Mouse (Mus musculus) adrenal gland, adult 8-10 months (tissue): ENCODE results near the gene Cbr1. TPM values are rescaled to one million over a fixed set of nuclear protein-coding genes. Genes with fewer than 3 reads are reported as not detected.
A peak's percentile ranks its signal among the peaks of the same experiment; 100 is the strongest.
"Not testable (repeated sequence)": the region's sequence is repeated elsewhere in the genome, so short reads cannot be mapped to it uniquely, and the experiment has no call there.

ENCODE experiments used
- DNase-seq: peaks from one replicate; pipeline ENCODE4 v3.0.0; 2022
- total RNA-seq, 4 experiments: library from RNA; stranded (reverse); gene quantifications; 2 replicates each; pipeline ENCODE4 v1.2.4; 2022

Gene Cbr1
- total RNA-seq, 4 experiments from 2014 or later = 82.7 to 91.9 (median 88.0) TPM

DNA sequence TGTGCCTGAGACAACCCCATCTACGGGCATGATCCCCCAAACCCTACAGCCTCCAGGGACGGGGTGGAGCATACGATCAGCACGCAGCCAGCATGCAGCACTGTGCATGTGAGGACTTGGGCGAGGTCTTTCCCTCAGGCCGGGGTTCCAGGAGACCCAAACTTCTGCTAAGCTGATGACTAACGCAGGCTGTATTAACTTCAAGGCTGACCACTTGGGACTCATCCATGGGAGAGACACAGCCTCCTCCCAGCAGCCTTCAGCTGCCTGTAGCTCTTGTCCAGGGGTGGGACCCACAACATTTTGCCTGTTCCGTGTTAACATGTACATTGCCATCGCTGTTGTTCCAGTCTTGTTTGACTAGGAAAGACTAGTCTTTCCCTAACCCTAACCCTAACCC lies 8.1 kb upstream of the Cbr1 start:
- peak; percentile 37 for DNase-seq

DNA sequence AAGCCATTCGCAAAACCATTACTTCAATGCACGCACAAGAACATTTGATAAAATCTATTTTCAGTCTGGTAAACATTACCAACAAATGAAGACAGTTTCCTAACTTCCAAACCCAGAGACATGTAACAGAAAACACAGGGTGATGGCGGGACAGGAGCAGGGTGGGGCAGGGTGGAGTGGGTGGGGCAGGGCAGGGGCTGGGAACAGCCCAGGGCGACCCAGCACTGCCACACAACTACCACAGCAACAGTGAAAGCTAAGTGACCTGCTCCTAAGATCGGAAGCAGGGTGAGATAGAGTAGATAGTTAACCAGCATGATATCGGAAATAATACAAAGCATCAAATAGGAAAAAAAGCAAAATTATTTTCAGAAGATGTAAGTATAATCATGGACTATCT lies 6.2 kb upstream of the Cbr1 start:
- DNase-seq = no peak

DNA sequence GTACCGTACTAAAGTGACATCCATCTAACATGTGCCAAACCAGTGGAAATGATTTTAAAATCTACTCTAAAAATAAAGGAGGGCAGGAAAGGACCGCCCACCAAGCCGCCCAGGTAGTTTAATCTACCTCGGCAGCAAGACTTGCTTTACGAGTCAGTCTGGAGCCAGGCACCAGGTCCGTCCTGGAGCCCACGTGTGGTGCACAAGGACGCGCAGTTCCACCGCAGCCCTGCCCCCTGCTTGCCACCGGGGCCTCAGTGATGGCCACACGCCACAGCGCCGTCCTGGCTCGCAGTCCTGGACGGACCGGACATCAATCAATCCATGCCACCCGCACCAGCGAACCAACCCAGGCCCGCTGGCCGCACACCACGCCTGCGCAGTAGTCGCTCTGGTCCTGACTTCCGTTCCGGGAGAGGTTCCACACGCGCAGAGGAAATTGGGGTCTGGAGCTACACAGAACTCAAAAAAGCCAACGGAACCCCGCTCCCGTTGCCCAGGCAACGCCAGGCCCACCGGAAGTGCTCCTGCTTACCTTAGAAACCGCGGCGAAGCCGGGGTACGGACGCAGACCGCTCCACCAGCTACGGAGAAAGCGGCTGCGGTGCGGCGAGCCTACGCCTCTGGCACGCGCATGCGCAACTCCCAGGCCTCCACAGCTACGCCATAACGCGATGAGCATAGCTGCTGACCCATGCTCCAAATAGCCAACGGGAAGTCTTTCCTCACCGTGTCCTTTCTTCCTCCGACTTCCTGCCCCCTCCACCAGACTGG lies 2.0 kb upstream of the Cbr1 start, which contains the start of gene Setd4:
TSS of gene Setd4 (minus strand) at position 625 of the 774 bp plus-strand sequence.
- DNase-seq = peak; percentile 94

DNA sequence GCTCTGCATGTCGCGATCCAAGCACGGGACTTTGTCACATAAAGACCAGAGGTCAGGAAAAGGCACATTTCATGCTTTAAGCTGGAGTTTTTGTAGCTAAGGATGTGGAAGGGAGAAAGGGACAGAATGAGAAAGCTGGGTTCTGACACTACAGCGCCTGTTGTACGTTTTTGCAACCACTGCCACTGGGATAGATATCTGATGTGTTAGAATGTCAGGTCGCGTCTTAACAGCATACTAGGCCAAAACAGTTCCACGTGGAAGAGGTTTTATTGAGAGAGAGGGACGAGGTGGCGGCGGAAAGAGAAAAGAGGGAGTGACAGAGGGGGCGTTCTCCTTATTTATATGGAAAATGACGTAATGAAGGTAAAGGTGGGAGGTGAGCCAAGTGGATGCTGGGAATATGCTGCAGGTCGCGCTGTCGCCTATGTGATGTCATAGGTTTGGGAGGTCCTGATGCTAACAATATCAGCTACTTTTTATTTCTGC lies 1.1 kb upstream of the Cbr1 start:
- DNase-seq = no peak

DNA sequence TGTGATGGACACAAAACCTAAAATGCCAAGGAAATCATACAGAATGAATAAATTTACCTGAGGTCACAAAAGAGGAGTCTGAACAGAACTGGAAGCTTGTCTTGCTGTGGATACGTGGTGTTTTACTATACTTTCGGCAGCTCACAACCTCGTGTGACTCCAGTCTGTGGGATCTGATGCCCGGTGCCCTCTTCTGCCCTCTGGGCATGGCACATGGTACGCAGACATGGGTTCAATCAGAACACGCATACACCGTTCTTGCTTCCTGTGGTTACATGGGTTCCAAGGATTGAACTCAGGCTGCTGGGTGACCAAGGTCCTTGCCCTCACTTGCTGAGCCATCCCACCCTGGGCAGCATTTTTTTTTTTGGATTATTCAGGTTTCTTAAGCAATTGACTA lies 493 bp downstream of the Cbr1 start:
- no peak for DNase-seq

DNA sequence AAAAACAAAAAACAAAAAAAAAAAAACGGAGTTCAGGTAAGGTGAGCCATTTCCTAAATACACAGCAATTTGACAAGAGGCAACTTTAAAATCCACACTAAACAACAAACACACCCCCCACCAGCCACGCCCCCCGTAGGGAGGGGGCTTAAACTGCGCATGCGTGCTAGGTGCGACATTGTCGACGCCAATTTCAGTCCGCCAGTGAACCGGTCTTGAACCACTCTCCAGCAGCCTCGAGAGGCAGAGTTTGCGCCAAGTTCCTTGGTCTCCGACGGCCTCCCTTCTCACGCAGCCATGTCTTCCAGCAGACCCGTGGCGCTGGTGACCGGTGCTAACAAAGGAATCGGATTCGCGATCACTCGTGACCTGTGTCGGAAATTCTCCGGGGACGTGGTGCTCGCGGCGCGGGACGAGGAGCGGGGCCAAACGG lies 2.0 kb downstream of the Cbr1 start:
- DNase-seq = peak; percentile 84

DNA sequence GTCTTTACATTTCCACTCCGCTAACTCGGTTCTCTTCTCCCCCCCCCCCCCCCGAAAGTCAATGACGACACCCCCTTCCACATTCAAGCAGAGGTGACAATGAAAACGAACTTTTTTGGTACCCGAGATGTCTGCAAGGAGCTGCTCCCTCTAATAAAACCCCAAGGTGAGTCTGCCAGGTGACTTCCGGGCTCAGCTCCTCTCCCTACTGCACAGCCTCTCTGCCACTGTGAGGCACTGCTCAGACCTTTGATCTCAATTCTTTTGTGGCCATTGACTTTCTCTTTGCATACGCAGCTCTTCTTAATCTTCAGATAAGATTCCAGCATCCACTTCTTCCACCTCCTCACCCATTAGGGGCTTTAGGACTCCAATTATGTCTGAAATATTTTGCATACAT lies 3.1 kb downstream of the Cbr1 start:
- no peak for DNase-seq

DNA sequence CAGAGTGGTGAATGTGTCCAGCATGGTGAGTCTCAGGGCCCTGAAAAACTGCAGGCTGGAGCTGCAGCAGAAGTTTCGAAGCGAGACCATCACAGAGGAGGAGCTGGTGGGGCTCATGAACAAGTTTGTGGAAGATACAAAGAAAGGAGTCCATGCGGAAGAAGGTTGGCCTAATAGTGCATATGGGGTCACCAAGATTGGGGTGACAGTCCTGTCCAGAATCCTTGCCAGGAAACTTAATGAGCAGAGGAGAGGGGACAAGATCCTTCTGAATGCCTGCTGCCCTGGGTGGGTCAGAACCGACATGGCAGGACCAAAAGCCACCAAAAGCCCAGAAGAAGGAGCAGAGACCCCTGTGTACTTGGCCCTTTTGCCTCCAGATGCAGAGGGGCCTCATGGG lies 4.1 kb downstream of the Cbr1 start:
- no peak for DNase-seq

DNA sequence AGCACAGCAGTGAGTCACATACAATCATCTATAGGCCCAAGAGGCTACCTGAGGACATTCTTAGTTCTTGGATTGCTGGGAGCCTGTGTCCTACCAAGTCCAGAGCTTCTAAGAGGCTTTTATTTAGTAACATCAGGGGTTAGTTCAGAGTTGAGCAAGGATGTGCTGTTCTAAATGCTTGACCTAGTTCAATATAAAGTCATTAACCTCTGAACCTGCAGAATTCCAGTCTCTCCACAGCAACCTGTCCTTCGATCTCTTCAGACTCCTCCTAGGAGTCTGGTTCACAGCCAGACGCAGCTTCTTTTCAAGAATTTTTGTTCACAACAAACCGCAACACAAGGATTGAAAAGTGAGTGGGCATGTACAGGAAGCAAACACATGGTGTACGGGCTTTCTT lies 5.3 kb downstream of the Cbr1 start:
- no peak for DNase-seq

DNA sequence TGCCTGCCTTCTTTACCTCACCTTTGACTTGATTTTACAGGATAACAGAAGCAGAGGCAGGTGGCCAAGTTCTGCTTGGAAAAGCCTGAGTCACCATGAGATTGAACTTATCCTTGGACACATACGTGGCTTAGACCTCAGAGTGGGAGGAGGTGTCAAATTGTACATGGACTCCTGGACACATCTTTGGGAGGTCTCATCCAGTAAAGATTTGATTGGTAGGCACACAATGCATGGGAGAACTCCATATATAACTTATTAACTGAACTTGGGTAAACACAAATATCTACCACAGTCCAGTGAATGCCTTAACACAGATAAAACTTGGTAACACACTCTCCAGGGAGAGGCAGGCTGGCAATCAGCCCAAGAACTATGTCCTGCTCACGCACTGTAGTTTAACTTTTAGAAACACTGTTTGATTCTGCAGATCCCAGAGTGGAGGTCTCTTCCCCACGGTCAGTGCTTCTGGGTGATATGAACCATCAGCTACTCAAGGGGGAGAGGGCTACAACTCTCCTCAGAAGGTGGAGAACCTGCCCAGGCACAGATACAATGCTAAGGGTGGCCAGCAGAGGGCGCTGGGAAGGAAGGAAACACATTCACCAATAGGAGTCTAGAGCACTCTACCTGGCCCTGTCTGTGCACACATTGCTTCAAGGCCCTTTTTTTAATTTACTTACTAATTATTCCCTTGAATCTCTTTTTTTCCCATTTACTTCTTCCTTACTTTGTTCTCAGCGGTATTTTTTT lies 9.6 kb downstream of the Cbr1 start:
- peak; percentile 35 for DNase-seq

DNA sequence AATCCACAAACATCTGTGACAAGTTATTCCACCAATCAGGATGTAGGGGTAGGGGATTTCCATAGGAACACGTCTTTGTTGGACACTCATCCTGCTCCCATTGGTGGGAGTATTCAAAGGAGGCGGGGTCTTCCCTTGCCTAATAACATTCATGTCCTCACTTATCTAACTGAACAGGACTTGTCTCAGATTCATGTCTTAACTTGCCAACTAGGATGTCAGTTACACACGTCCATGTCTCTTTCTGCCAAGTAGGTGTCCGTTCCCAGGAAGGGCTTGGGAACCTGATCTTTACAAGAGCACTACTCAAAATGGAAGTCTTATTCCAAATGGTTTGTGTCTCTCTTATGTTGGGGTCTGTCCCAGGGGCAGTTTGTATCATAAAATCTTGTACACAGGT lies 18.1 kb downstream of the Cbr1 start:
- DNase-seq = not testable (repeated sequence)

DNA sequence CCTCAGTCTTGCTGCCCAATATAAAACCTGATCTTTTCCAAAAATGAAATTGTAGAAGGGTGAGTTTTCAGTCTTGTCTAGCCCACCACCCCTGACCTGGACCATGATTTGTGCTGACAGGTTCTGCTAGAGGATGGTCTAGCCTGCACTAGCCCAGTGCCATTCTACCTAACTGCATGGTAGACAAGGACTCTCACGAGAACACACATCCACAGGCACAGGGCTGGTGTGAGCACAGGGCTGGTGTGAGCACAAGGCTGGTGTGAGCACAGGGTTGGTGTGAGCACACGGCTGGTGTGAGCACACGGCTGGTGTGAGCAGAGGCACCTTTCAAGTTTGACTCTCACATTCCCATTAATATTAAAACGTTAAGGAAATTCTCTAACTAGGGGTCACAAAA lies 19.0 kb downstream of the Cbr1 start:
- no peak for DNase-seq

DNA sequence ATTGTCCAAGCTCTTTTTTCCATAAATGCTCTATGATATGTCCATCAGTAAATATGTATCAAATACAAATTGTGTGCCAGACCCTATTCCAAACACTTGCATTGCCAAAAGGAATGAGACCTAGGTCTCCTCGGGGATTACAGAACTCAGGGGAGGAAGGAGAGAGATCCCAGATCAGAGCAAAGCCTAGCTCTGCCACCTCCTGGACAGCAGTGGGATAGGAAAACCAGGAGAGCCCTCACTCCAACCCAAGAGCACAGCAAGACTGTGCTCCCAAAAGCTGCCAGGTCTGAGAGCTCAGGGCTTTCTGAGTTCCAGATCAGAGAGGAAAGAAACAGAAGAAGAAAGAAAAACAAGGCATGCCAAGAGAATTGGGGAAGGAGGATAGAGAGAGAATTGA lies 21.1 kb downstream of the Cbr1 start:
- no peak for DNase-seq

DNA sequence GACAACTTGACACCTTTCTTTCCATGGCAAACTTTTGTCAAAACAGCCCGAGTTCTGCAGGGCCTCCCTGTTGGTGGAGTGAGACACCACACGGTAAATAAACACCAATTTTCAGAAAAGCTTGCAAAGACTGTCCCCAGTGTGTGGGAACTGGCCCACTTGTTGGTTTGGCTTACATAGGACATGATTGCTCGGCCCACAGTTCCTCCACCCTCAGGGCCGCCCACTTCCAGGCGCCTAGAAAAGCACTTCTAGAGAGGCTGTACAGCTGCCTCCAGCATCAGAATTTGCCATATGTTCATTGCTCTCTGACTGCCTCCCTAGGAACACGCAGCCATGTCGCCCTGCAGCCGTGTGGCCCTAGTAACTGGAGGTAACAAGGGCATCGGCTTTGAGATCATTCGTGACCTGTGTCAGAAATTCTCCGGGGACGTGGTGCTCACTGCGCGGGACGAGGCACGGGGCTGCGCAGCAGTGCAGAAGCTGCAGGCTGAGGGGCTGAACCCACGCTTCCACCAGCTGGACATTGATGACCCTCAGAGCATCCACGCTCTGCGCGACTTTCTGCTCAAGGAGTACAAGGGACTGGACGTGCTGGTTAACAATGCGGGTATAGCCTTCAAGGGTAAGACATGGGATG lies 22.2 kb downstream of the Cbr1 start, which contains the start of gene Gm5678:
TSS of gene Gm5678 (plus strand) at position 337 of the 640 bp plus-strand sequence.
- DNase-seq = no peak

DNA sequence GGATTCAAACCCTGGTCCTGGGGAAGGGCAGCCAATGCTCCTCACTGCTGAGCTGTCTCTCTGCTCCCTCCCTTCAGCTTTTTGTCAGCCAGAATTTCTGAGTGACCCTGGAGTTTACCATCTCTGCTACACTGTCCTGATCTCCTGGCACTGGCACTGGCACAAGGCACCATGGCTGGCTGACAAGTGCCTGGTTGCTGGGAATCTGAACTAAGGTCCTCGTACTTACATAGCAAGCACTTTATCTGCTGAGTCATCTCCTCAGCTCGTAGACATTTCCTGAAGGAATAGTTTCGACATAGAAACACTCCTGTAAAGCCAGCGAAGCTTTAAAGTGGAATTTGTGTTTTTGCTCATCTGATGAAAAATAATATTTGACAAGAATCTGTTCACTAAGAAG lies 38.4 kb downstream of the Cbr1 start:
- no peak for DNase-seq

DNA sequence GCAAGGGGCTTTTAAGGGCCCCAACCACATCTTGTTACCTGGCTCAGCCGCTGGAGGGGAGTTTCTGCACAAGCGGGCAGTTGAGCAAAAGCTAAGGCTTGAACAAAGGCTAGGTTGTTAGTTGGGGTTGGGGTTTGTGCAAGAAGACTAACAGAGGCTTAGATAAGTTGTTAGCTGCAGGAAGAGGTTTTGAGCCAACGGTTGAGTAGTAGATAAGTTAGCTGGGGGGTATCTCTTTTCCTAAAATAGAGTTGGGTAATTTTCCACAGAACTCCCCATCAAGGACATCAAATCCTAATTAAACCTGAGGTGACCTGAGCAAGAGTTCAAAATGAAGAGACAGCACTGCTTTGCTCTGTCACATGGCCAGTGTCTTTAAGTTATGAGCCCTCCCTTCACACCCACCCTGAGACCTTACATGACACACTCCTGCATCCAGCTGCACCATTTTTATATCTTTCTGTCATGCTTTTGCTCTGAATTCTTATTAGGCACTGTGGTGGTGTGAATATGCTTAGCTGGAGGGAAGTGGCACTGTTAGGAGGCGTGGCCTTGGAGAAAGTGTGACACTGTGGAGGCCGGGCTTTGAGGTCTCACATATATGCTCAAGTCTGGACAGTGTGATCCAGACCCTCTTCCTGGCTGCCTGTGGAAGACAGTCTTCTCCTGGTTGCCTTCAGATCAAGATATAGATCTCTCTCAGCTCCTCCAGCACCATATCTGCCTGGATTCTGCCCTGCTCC lies 43.0 kb downstream of the Cbr1 start:
- no peak for DNase-seq

Other genes starting within 250 kb of the Cbr1 start
- gene Setd4, start 1.8 kb upstream of the Cbr1 start, total RNA-seq = 10 to 100 TPM in 1 of 4 experiments, 1 to 10 TPM in 3; 4.0 to 11.5 (median 7.1) TPM
- 1 to 10 TPM; 3.3 to 4.7 (median 3.4) TPM for gene Gm5678, start 22.2 kb downstream of the Cbr1 start, total RNA-seq
- gene Cbr3, start 77.4 kb downstream of the Cbr1 start, total RNA-seq = 10 to 100 TPM; 12.1 to 15.1 (median 12.9) TPM
- 10 to 100 TPM; 16.9 to 36.6 (median 26.4) TPM for gene Dop1b, start 106.1 kb downstream of the Cbr1 start, total RNA-seq
- gene Morc3, start 226.3 kb downstream of the Cbr1 start, total RNA-seq = 10 to 100 TPM; 28.9 to 51.3 (median 36.0) TPM